Mouse (Mus musculus) urinary bladder, postnatal 25 days (tissue): ENCODE measurements around the gene Pla2g4d.

Source experiments
- DNase-seq: peaks from one replicate; pipeline ENCODE4 v3.0.0; 2022; ENCODE audit warnings: low spot score

The Pla2g4d gene

DNA sequence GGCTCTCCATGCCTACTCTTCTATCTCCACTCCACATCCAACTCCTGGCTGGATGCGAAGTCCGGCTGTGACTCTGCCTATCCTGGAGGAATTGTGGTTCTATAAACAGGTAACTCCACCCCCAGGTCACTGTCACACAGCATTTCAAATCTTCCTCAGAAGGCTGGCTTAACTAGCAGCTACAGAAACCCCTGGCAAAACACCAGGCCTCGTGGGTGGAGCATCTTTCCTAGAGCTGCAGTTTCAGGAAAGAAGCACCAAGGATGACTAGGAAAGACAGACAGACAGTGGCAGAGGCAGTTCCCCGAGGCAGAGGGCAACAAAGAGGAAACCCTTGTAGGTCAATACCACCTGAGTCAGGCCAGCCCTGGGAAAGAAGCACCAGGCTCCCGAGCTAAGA, at the start of gene Pla2g4d:
Gene Pla2g4d (minus strand): TSS at position 203 of the 400 bp plus-strand sequence.
- DNase-seq, result no peak

GRCm38 (mm10) chr2:120337886-120338285, 48.9 kb upstream of the Pla2g4d start:
- no peak for DNase-seq

DNA sequence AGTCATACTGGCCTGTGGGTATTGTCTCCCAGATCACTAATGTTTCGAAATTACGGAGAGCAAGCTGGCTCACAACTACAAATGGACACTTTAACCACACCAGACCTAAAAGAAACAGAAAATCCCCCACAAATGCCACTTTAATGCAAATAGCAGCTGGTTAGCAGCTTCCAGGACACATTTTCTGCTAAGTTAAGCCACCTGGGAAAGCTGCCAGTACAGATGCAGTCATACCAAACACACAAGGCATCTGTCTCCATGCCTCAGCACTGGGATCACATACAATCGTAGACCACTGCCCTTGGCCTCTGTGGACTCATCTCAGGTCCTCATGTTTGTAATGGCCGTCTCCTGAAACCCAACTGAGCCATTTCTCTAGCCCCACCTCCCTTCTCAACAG, 42.6 kb upstream of the Pla2g4d start:
- no peak for DNase-seq

GRCm38 (mm10) chr2:120315077-120315476, 26.1 kb upstream of the Pla2g4d start:
- peak; percentile 33 for DNase-seq

- no peak for DNase-seq
Observed at GRCm38 (mm10) chr2:120314487-120314886, 25.5 kb upstream of the Pla2g4d start.

DNA sequence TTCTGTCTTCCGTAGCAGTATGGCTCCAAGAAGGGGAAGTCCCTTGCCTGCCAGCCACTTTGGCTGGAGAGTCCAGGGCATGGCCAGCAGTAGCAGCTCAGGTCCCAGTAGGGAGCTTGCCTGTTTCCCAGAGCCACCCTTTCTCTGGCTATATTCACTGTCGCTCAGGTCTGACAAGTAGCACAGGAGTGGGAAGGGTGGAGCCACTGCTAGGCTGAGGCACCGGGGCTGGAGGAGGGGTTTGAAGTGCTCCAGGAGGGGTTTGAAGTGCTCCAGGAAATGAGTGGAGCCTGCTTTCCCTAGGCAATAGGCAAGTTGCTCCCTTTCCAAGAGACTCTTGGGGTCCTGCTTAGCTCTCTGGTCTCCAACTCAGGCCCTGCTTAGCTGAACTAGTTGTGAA, 25.0 kb upstream of the Pla2g4d start, which contains the start of gene Pla2g4f:
Gene Pla2g4f (minus strand): TSS at position 190 of the 400 bp plus-strand sequence.
- no peak for DNase-seq

DNA sequence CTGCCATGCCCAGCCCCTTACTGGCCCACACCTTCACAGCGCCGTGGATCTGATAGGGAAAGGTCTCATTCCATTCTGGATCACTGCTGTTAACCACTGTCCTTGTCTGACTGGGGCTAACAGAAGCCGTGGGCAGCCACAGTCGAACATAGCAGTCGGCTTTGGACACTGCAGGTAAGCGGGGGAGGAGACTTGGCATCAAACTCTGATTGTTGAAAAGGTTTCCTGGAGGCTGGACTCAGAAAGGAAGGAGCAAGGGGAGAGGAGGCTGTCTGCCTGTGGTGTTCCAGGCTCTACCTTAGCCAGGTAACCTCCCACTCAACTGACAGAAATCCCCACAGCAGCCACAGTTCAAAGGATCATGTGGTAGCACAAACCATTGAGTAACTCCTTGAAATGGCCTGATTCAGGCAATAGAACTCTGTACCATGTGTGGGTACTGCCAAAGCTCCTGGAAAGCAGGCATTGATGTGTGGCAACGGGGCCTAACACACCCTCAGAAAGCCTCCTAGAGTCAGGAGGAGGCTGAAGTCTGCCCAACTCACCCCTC, 23.4 kb upstream of the Pla2g4d start:
- DNase-seq, result no peak

DNA sequence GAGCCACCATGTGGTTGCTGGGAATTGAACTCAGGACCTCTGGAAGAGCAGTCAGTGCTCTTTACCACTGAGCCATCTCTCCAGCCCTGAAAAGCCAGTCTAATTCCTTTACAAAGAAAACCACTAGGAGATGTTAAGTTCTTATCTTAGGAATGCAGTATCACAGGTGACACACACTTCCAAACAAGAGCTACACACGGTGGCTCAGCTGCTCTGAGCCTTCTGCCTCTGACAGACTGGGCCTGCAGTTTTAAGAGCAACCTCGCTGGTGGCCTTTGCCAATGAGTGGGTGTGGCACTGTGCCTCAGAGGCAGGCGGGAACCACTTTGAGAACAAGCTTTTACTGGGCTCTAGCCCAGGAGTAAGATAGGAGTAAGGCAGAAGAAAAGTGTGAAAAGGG, 15.1 kb upstream of the Pla2g4d start:
- no peak for DNase-seq

DNA sequence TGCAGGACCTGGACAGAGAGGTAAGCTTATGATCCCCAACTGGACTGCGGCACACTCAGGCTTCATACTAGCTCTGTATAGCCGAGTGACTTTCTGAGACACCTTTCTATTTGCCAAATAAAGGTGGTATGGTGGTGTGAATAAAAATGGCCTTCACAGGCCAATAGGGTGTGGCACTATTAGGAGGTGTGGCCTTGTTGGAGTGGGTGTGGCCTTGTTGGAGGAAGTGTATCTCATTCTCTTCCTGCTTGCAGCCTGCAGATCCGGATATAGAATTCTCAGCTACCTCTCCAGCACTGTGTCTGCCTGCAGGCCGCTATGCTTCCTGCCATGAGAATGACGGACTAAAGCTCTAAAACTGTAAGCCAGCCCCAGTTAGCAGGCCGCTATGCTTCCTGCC, 12.1 kb upstream of the Pla2g4d start:
- no peak for DNase-seq

- no peak for DNase-seq
Observed at GRCm38 (mm10) chr2:120299866-120300265, 10.9 kb upstream of the Pla2g4d start.

GRCm38 (mm10) chr2:120296160-120296559, 7.2 kb upstream of the Pla2g4d start:
- no peak for DNase-seq

GRCm38 (mm10) chr2:120291471-120292078, 2.6 kb upstream of the Pla2g4d start:
- DNase-seq, result no peak

- no peak for DNase-seq
Observed at GRCm38 (mm10) chr2:120288401-120288800, 596 bp downstream of the Pla2g4d start.

GRCm38 (mm10) chr2:120285639-120286038, 3.4 kb downstream of the Pla2g4d start:
- no peak for DNase-seq

- no peak for DNase-seq
Observed at GRCm38 (mm10) chr2:120284705-120285104, 4.3 kb downstream of the Pla2g4d start.

DNA sequence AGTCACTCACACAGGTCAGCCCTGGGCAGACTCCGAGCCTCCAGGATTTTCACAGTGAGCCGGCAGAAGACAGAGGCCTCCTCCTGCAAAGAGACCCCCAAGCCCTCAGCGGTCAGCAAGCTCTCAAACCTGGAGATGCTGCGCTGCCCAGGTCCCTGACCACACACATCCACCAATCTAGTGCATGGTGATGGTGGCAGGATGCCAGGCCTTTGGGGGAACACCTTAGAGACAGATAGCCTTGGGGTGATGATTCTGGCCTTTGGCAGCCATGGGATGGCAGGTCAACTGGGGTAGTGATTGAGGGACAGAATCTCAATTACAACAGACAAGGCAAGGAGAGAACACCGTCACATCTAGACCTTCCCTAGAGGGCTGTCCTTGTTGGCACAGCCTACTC, 4.9 kb downstream of the Pla2g4d start:
- no peak for DNase-seq

DNA sequence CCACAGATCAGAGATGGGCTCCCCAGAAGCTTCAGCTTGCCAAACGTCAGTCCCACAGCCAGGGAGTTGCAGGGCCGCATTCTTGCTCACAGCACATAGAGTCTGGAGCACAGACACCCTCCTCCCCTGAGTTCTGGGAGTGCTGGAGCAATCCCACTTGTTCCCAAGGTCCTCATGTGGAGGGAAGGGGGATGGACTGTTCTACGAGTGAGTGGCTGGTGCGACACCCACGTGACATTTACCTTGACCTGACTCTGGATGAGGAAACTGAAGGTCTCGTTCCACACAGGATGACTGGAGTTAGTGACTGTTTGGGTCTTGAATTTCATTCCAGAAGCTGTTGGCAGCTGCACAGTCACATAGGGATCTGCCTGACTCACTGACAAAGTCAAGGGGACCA, 5.4 kb downstream of the Pla2g4d start:
- no peak for DNase-seq

- DNase-seq, result no peak
Observed at GRCm38 (mm10) chr2:120281221-120281620, 7.8 kb downstream of the Pla2g4d start.

- peak; percentile 44 for DNase-seq
Observed at GRCm38 (mm10) chr2:120279961-120280360, 9.0 kb downstream of the Pla2g4d start.

- no peak for DNase-seq
Observed at GRCm38 (mm10) chr2:120276951-120277350, 12.0 kb downstream of the Pla2g4d start.

GRCm38 (mm10) chr2:120268635-120269034, 20.4 kb downstream of the Pla2g4d start:
- no peak for DNase-seq

DNA sequence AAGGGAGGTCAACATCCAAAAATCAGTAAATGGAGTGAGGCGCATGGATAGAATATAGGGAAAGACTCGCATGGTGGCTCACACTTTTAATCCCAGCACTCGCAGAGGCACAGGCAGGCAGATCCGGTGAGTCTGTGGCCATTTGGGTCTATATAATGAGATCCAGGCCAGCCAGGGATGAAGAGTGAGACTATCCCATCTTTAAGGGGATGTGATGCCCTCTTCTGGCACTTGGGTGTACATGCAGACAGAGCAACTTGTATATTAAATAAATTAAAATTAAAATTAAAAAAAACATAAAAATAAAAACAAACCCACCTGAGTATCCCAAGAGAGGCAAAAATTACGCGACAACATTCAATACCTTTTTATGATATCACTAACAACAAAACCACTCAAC, 23.5 kb downstream of the Pla2g4d start:
- no peak for DNase-seq

GRCm38 (mm10) chr2:120264858-120265257, 24.1 kb downstream of the Pla2g4d start:
- no peak for DNase-seq

DNA sequence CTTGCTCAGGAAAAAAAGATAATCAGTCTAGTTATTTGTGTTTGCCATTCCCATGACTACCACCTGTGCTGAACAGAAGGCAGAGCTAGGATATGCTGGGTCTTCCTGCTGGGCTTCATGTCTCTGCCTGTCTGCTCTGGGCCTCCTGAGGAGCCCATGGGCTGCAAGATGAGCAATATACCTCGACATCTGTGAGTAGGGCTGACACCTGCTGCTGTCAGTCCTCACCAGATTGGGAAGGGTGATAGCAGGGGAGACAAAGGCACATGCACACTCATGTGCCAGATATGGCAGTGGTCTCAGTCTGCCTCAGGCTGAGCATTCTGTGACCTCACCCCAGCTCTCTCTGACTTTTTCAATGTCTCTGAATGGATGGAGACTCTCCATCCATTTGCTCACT, 26.1 kb downstream of the Pla2g4d start:
- DNase-seq, result no peak
